Mouse (Mus musculus) forebrain, embryonic 13.5 days (tissue): ENCODE data around the gene Hoxc12. TPM values are rescaled to one million over a fixed set of nuclear protein-coding genes. Genes with fewer than 3 reads are reported as not detected.

Experiments
- ATAC-seq: fragments of 200-750 bp; cut with Nextera tagmentation; 2 replicates; pipeline ENCODE4 v1.8.0; 2017
- H3K27ac ChIP-seq: fragments of 300-500 bp; sonication (generic); 2 replicates; pipeline ENCODE4 v1.5.1; 2015; ENCODE audit warnings: inconsistent platforms, mild to moderate bottlenecking, moderate library complexity
- H3K27me3 ChIP-seq: fragments of 300-500 bp; sonication (generic); 2 replicates; pipeline ENCODE4 v1.6.1; 2015; ENCODE audit warnings: mild to moderate bottlenecking, inconsistent platforms
- H3K36me3 ChIP-seq: fragments of 300-500 bp; sonication (generic); 2 replicates; pipeline ENCODE4 v1.6.1; 2015; ENCODE audit warnings: mild to moderate bottlenecking, inconsistent platforms; ENCODE audit not compliant: poor library complexity, severe bottlenecking
- H3K4me1 ChIP-seq: fragments of 300-500 bp; sonication (generic); 2 replicates; pipeline ENCODE4 v1.6.1; 2015; ENCODE audit warnings: inconsistent platforms
- H3K4me2 ChIP-seq: fragments of 300-500 bp; sonication (generic); 2 replicates; pipeline ENCODE4 v1.6.1; 2015; ENCODE audit warnings: inconsistent platforms, mild to moderate bottlenecking, moderate library complexity
- H3K4me3 ChIP-seq: fragments of 300-500 bp; sonication (generic); 2 replicates; pipeline ENCODE4 v1.5.1; 2015; ENCODE audit warnings: mild to moderate bottlenecking, inconsistent platforms
- H3K9ac ChIP-seq: fragments of 300-500 bp; sonication (generic); 2 replicates; pipeline ENCODE4 v1.6.1; 2015; ENCODE audit warnings: mild to moderate bottlenecking, inconsistent platforms
- H3K9me3 ChIP-seq: fragments of 300-500 bp; sonication (generic); replicated peaks from 2 replicates; pipeline ENCODE4 v1.6.1; 2016; ENCODE audit warnings: inconsistent platforms
- WGBS: fragments of 180-500 bp; shearing (Covaris S2); methylation state at CpG from one replicate; pipeline ENCODE4 v1.1.7; 2015; 5-methylcytosine and 5-hydroxymethylcytosine counted together
- polyA plus RNA-seq: library from polyadenylated mRNA; unstranded; fragments of >200 nt; fragmentation: Nextera tagmentation; extraction: Ambion mirVana; gene quantifications from 2 replicates; pipeline ENCODE4 v1.2.1, GENCODE M21; 2015

Gene Hoxc12
- polyA plus RNA-seq, 1 experiment from 2014 or later, result not detected

DNA sequence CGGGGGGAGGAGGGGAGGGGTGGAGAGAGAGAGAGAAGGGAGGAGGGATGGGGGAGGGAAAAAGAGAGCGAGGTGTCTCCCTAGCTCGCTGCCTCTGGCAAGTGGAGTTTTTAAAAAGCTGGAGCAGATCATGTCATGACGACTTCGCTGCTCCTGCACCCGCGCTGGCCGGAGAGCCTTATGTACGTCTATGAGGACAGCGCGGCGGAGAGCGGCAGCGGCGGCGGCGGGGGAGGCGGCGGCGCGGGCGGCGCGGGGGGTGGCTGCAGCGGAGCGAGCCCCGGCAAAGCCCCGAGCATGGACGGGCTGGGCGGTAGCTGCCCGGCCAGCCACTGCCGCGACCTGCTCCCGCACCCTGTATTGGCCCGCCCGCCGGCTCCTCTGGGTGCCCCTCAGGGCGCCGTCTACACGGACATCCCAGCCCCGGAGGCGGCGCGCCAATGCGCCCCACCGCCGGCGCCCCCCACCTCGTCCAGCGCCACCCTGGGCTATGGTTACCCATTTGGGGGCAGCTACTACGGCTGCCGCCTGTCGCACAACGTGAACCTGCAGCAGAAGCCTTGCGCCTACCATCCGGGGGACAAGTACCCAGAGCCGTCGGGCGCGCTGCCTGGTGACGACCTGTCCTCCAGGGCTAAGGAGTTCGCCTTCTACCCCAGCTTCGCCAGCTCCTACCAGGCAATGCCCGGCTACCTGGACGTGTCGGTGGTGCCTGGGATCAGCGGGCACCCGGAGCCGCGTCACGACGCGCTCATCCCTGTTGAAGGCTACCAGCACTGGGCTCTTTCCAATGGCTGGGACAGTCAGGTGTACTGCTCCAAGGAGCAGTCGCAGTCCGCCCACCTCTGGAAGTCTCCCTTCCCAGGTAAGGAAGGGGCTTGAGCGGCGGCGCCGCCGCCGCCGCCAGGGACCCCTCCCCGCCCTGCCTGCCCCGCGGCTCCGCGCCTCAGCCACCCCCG is 15.2 kb upstream of the Hoxc12 start, which contains the start of gene Hoxc13:
Hoxc13 (plus strand) TSS at position 51 of the 959 bp plus-strand sequence.
- under 1% methylated on average over 53 of the region's 88 CpGs for WGBS
- no peak within 1 kb of the TSS for H3K9ac ChIP-seq
- no peak within 1 kb of the TSS for H3K27ac ChIP-seq
- H3K9me3 ChIP-seq, result no peaks in the 10 kb centered on the region
- peak; percentile 50 for ATAC-seq
- H3K4me2 ChIP-seq, result peak within 1 kb of the TSS; percentile 43
- peak within 1 kb of the TSS; percentile 21 for H3K4me3 ChIP-seq
- H3K27me3 ChIP-seq, result peaks cover 99% of the 10 kb centered on the region
- no peaks in the 10 kb centered on the region for H3K36me3 ChIP-seq
- no peaks in the 10 kb centered on the region for H3K4me1 ChIP-seq

DNA sequence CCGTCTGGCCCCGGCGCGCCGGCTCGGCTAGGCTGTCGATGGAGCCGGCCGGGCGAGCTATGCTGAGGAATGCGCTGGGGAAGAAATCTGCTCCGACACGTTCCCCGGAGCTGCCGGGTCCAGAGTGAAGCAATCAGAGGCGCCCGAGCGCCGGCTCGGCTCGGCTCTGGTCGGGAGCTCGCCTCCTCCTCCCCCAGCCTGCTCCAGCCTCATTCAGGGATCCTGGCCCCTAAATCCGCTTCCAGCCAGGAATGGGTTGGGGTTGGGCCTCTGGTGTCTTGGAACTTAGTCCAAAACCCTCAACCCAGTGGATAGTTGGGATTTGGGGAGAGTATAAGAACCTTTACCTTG is 14.6 kb upstream of the Hoxc12 start:
- H3K9me3 ChIP-seq, result no peaks in the 10 kb centered on the region
- H3K27ac ChIP-seq, result no peak overlapping the region
- no peak overlapping the region for H3K9ac ChIP-seq
- H3K36me3 ChIP-seq, result no peaks in the 10 kb centered on the region
- no peaks in the 10 kb centered on the region for H3K4me1 ChIP-seq
- H3K27me3 ChIP-seq, result peaks cover 99% of the 10 kb centered on the region
- no peak overlapping the region for H3K4me2 ChIP-seq
- 0% methylated on average over 24 of the region's 24 CpGs for WGBS
- no peak for ATAC-seq
- no peak overlapping the region for H3K4me3 ChIP-seq

DNA sequence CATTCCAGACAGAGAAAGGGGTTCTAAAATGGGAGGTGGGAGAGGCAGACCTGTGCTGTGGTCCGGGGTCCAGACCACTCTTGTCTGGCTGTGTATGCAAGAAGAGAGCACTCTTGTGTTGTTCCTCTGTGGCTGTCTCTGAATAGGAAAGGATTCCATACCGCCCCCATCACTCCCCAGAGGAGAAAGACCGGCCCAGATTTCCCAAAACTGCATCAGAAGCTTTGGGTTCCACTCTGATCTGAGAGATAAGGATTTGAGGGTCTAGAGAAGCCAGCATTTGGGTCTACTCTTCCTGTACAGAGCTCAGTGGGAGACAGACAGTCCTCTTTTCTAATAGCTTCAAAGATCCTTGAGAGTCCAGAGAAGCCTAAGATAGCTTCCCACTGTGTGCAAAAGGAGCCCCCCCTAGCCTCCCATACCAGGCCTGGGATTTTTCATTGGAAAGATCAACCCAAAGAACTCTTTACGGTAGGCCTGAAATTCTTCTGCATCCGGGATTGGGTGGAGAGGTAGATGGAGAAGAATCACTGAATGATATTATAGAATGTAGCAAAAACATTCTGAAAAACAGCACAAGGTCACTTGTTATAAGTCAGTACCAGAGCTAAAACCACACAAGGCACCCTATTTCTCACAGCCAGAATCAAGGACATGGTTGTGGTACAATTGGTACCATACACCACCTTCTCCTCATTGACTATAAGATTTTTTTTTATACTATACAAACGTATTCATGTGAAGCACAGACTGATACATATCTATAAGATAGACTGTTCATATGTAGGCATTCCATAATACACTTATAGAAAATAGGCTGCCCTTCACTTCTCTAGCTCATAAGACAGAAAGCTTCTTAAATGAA is 13.7 kb upstream of the Hoxc12 start:
- Histone ChIP-seq H3K9ac (no peak overlapping the region), H3K27ac (no peak overlapping the region), H3K4me2 (no peak overlapping the region), H3K27me3 (peaks cover 99% of the 10 kb centered on the region), H3K4me1 (no peaks in the 10 kb centered on the region), H3K36me3 (no peaks in the 10 kb centered on the region), H3K4me3 (no peak overlapping the region), H3K9me3 (no peaks in the 10 kb centered on the region)
- 9% methylated on average over 6 of the region's 6 CpGs for WGBS
- no peak for ATAC-seq

DNA sequence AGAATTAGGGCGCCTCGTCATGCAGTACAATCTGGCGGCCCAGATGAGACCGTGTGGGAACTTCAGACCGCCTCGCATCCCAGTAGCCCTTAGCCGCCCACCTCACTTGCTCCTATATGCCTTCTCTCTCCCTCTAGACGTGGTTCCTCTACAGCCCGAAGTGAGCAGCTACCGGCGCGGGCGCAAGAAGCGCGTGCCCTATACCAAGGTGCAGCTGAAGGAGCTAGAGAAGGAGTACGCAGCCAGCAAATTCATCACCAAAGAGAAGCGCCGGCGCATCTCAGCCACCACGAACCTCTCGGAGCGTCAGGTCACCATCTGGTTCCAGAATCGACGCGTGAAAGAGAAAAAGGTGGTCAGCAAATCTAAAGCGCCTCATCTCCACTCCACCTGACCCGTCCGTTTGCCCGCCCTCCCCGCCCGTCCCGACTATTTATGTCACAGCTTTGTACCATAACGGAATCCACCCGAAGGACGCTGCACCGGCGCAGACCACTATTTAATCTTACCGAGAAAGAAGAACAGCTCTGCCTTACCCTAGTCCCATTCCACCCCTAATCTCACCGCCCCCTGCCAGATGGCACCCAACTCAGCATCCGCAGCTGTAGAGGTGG is 9.4 kb upstream of the Hoxc12 start:
- Histone ChIP-seq H3K9ac (no peak overlapping the region), H3K36me3 (no peaks in the 10 kb centered on the region), H3K4me1 (no peaks in the 10 kb centered on the region), H3K4me2 (no peak overlapping the region), H3K27ac (no peak overlapping the region), H3K27me3 (peaks cover 99% of the 10 kb centered on the region), H3K9me3 (no peaks in the 10 kb centered on the region), H3K4me3 (no peak overlapping the region)
- WGBS, result under 1% methylated on average over 40 of the region's 40 CpGs
- no peak for ATAC-seq

DNA sequence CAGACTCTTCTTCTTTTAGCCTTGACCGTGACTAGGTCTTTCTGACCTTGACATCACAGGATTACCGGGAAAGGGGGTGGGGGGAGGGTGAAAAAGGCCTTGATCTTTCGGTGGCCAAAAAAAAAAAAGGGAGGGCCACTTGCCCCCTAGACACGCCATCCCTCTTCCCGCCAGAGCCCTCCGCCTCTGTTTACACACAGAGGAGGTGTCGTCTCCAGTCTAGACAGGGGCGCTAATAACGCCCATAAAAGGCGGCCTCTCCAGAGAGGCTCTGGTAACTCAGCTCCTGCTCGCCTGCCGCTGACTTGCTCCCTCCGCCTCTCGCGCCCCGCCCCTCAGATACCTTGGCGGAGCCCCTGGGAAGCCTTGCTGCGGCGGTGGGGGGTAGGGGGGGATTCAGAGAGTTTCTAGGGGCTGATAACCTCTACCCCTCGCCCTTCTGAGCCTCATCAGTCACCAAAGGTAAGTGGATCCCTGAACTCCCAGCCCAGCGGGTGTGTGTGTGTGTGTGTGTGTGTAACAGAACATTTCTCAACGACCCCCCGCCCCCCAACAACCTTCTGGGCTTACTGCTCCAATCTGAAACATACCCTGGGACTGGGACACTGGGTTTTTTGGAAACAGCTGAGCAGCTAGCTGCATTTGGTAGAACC is 4.7 kb upstream of the Hoxc12 start:
- Histone ChIP-seq H3K9me3 (no peaks in the 10 kb centered on the region; the same call in 1 of the 2 replicates), H3K36me3 (no peaks in the 10 kb centered on the region), H3K27ac (no peak overlapping the region), H3K9ac (no peak overlapping the region), H3K4me2 (no peak overlapping the region), H3K4me3 (no peak overlapping the region), H3K27me3 (peaks cover 100% of the 10 kb centered on the region), H3K4me1 (no peaks in the 10 kb centered on the region)
- 1% methylated on average over 23 of the region's 23 CpGs for WGBS
- ATAC-seq, result no peak

DNA sequence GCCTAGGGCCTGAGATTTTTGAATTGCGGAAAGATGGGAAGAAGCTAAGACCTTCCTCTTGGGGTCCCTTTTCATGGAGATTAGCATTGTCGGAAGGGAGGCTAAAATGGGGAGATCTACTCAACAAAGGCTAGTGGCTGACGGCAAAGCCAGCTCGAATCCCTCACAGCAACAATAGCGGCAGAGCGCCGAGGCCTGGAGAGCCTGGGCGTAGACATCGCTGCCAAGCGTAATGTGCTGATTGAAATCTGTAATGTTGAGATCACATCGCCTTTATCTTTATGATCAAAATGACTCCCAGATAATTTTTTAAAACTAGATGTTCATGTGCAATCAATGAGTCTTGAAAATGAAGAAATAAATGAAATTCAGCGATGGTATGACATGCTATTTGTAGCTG is 2.1 kb upstream of the Hoxc12 start:
- no peak overlapping the region for H3K9ac ChIP-seq
- peaks cover 100% of the 10 kb centered on the region for H3K27me3 ChIP-seq
- 0 out of 2 replicates have a peak, but pooled peaks cover under 1% of the 10 kb centered on the region for H3K4me1 ChIP-seq
- WGBS, result under 1% methylated on average over 12 of the region's 12 CpGs
- H3K4me3 ChIP-seq, result no peak overlapping the region
- H3K36me3 ChIP-seq, result no peaks in the 10 kb centered on the region
- ATAC-seq, result no peak
- no peak overlapping the region for H3K4me2 ChIP-seq
- no peak overlapping the region for H3K27ac ChIP-seq
- H3K9me3 ChIP-seq, result no peaks in the 10 kb centered on the region; the same call in 1 of the 2 replicates

DNA sequence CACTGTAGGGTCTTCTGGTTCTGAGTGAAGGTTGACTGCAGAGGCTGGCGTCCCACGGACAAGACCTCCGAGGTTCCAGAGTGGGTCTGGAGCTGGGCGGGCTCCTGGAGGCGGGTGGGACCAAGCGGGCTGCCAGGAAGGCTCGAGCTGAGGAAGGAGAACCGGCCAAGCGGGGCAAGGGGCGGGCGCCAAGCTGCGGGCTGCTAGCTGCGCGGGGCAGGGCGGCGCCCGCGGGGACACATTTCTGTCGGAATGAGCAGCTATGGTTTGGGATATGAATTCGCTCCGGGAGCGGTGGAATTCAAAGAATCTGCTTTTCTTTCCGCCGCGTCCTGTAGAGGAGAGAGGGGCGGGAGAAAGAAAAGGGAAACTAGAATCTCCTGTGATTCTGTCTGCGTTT is 1.7 kb upstream of the Hoxc12 start:
- peaks cover 100% of the 10 kb centered on the region for H3K27me3 ChIP-seq
- H3K36me3 ChIP-seq, result no peaks in the 10 kb centered on the region
- under 1% methylated on average over 27 of the region's 27 CpGs for WGBS
- no peak overlapping the region for H3K4me3 ChIP-seq
- 0 out of 2 replicates have a peak, but pooled peaks cover 5% of the 10 kb centered on the region for H3K4me1 ChIP-seq
- H3K9ac ChIP-seq, result no peak overlapping the region
- H3K27ac ChIP-seq, result no peak overlapping the region
- no peaks in the 10 kb centered on the region; the same call in 1 of the 2 replicates for H3K9me3 ChIP-seq
- no peak for ATAC-seq
- no peak overlapping the region for H3K4me2 ChIP-seq

DNA sequence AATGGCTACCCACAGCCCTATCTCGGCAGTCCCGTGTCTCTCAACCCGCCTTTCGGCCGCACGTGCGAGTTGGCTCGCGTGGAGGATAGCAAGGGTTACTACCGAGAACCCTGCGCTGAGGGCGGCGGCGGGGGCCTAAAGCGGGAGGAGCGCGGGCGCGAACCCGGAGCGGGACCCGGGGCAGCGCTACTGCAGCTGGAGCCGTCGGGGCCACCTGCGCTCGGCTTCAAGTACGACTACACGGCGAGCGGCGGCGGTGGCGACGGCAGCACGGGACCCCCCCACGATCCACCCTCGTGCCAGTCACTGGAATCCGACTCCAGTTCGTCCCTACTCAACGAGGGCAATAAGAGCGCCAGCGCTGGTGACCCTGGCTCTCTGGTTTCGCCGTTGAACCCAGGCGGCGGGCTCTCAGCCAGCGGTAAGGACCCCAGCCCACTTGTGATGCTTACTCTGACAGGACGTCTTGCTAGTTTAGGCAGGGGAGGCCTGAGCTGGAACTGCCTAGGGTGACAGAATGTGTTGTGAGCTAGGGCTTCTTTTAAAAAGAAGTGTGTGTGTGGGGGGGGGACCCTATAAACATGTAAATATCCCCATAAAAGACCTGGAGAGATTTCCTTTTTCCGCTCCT is 594 bp downstream of the Hoxc12 start:
- H3K27me3 ChIP-seq, result peaks cover 100% of the 10 kb centered on the region
- H3K9ac ChIP-seq, result no peak overlapping the region
- H3K9me3 ChIP-seq, result no peaks in the 10 kb centered on the region; the same call in 1 of the 2 replicates
- H3K4me2 ChIP-seq, result no peak overlapping the region
- no peak for ATAC-seq
- no peak overlapping the region for H3K27ac ChIP-seq
- H3K36me3 ChIP-seq, result no peaks in the 10 kb centered on the region
- no peak overlapping the region for H3K4me3 ChIP-seq
- WGBS, result under 1% methylated on average over 50 of the region's 50 CpGs
- H3K4me1 ChIP-seq, result 0 out of 2 replicates have a peak, but pooled peaks cover 5% of the 10 kb centered on the region

DNA sequence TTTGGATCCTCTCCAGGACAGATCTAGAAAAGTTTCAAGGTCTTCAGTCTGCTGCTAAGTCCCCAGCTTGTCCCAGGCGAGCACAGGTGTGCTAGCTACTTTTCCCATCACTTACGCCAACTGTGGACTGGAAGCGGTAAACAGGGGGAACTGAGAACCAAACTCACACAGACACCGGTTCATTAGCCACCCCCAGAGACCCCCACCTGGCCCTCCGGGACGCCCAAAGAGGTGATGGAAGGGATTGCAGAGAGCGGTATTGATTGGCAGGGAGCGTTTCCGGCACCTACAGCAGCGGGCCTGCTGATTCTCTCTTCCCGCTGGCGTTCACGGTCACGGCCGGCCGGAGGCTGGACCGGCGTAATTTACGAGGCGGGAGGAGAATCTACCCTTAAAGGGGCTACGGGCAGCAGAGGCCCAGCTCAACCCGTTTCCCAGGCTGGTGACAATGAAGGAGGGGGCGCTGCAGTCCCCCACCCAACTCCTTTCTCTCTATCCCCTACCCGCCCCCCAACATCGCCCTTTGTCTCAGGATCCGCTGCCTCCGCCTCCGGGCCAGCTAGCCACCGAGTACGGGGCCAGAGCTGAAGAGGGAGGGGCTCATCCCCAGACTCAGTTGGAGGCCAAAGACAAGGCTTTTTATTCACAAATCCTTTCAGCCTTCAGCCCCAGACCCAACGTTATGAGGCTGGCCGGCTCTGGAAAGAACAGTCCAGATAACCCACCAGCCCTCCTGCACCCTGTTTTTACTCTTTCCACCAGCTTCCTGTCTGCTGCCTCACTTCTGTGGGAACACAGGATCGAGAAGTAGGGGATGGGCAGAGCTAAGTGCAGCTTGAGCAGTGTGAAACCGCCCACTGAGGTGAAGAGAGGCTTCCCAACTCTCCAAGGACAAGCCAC is 2.9 kb downstream of the Hoxc12 start:
- Histone ChIP-seq H3K4me2 (no peak overlapping the region), H3K9me3 (no peaks in the 10 kb centered on the region; the same call in 1 of the 2 replicates), H3K9ac (no peak overlapping the region), H3K27ac (no peak overlapping the region), H3K36me3 (no peaks in the 10 kb centered on the region), H3K27me3 (peaks cover 100% of the 10 kb centered on the region), H3K4me1 (peaks cover 9% of the 10 kb centered on the region; the same call in 1 of the 2 replicates), H3K4me3 (no peak overlapping the region)
- WGBS, result under 1% methylated on average over 34 of the region's 34 CpGs
- ATAC-seq, result no peak

DNA sequence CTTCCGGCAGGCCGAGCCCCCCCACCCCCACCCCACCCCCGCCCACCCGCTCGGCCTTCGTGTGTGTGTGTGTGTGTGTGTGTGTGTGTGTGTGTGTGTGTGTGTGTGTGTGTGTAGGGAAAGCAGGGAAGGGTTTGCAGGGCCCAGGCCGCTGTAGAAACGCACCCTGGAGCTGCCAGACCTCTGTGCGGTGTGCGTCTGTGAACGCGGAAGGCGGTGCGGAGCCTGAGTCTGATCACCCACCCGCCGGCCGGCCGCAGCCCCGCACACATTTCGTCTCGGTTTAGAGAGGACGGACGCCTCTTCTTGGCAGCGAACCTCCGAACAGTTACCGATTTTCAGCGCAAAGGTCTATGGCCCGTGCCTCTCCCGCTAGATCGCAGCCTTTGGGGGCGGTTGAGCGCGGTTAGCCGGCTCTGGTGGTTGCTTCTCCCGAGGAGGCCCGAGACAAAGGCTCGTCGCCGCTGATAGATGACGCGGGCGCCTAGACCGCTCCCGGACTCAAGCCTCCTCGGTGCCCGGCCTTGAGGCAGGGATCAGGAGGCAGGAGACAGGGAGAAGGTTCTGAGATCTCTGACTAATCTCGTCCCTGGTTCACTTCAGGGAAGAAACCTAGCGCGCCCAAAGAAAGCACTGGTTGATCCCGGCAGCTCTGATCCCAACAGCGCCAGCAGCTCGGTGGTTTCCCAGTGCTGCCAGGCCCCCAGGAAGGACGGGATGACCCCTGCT is 6.3 kb downstream of the Hoxc12 start:
- Histone ChIP-seq H3K4me1 (peaks cover 9% of the 10 kb centered on the region; the same call in 1 of the 2 replicates), H3K4me3 (no peak overlapping the region; the same call in 1 of the 2 replicates), H3K36me3 (no peaks in the 10 kb centered on the region), H3K4me2 (peak overlapping the region; percentile 34), H3K27me3 (peaks cover 100% of the 10 kb centered on the region), H3K9me3 (no peaks in the 10 kb centered on the region), H3K9ac (no peak overlapping the region), H3K27ac (no peak overlapping the region)
- ATAC-seq, result no peak
- under 1% methylated on average over 51 of the region's 53 CpGs for WGBS
